Mouse (Mus musculus): ENCODE results near the gene Wipi1.

DNA sequence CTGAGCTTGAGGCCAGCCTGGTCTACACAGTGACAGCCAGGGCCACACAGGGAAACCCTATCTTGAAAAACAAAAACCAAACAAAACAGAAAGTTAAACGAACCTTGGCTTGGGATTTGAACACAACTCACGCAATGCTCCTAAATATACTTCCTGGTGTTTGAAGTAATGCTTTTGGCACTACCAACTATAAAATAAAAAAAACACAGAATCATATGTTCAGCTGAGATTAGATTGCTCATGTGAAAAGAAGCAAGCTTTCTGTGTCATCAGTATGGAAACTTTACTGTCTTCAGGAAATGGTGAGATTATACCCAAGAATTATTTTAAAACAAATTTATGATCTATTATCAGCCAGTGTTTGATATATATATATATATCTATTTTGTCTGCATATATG lies 25.3 kb downstream of the Wipi1 start:
- no peak for TF ChIP-seq POLR2A (IDR thresholded peaks at IDR 0.05; ENCODE audit: insufficient read depth, low read depth, low read length)
- no peak for TF ChIP-seq CTCF (IDR thresholded peaks at IDR 0.05)
- TF ChIP-seq EP300 (IDR thresholded peaks at IDR 0.05; ENCODE audit: insufficient read depth, low read depth, low read length), result no peak

Data from heart, adult 2 months (tissue).